8 mouse cellular contexts compared by ENCODE assay signal in the genomic region with DNA sequence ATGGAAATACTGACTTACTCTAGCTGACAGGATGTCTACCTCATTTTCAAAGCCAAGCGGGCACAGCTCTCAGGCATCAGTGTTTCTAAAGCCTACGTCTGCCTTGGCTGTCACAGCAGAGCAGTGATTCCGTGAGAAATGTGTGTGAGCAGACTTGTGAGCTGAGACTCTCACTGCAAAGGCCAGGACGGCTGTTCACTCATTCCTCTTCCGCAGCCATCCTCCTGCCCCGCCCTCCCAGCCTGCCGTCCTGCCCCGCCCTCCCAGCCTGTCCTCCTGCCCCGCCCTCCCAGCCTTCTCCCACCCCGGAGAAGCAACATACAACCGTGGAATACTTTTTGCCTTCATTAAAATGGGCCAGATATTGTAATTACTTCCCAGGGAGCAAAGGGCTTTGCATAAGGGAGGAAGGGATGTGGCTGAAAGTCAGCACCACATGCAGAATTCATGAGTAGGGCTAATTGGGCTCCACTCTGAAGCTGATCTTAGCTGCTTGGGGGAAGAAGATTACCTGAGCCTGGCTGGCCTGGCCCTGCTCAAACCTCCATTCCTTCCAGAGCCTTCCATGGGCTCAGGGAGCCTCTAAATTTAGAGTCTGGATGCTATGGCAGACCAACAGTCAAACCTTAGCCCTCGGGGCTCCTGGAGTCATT. TPM values are rescaled to one million over a fixed set of nuclear protein-coding genes. Genes with fewer than 3 reads are reported as not detected.
DNase-seq lines count a peak whose midpoint lies in the region; ATAC-seq lines count a peak whose summit lies in the region.

No protein-coding gene starts in this region.

- intact Hi-C loops in gastrocnemius, postnatal 14 days (cut with DNase I; ENCODE audit: low total_unique reads): loop anchor here (10.0 kb wide), 1 partner anchor 137 kb away; no protein-coding TSS in a partner anchor

- H3K36me3 ChIP-seq in intestine, embryonic 15.5 days: no peaks in the 10 kb centered on the region

- H3K27me3 ChIP-seq in intestine, embryonic 15.5 days (replicated peaks): no peaks in the 10 kb centered on the region; the same call in 1 of the 2 replicates

- H3K9me3 ChIP-seq in intestine, embryonic 15.5 days: no peaks in the 10 kb centered on the region

- ATAC-seq in intestine, embryonic 15.5 days: peak; percentile 62
- ATAC-seq in activated CD4-positive, CD25-positive, alpha-beta regulatory T cell, adult 4 months: no peak

- WGBS in intestine, embryonic 15.5 days: 8% methylated on average over 12 of the region's 12 CpGs

- H3K4me2 ChIP-seq in intestine, embryonic 15.5 days (replicated peaks): peak overlapping the region; percentile 50

- no peak overlapping the region for H3K27ac ChIP-seq in intestine, embryonic 15.5 days

- peak; percentile 33 for DNase-seq in gastrocnemius, postnatal 10 days
- no peak for DNase-seq in gastrocnemius, postnatal 14 days
- peak; percentile 36 for DNase-seq in 3134 (ENCODE audit: extremely low read depth, insufficient read length, low spot score)
- DNase-seq in embryo, embryonic 9.5 days (ENCODE audit: extremely low spot score): peak; percentile 62
- DNase-seq in naive thymus-derived CD4-positive, alpha-beta T cell, adult 2 months (ENCODE audit: low read depth): peak; percentile 13
- no peak for DNase-seq in spleen, postnatal 36 days (ENCODE audit: low spot score in 2 of 2)

- H3K4me3 ChIP-seq in intestine, embryonic 15.5 days (replicated peaks): no peak overlapping the region; the same call in 1 of the 2 replicates

- H3K9ac ChIP-seq in intestine, embryonic 15.5 days: no peak overlapping the region

- peaks cover 8% of the 10 kb centered on the region for H3K4me1 ChIP-seq in intestine, embryonic 15.5 days (replicated peaks)

RNA-seq across cellular contexts. Expression of gene Lemd1, which starts 23.0 kb away (rescaled TPM):
- not detected for total RNA-seq in gastrocnemius, postnatal 10 days (2021)
- not detected for total RNA-seq in gastrocnemius, postnatal 14 days (2021)
- 0.43 and 0.58 TPM in 2 replicates for polyA plus RNA-seq in intestine, embryonic 15.5 days (2015; fragmentation: Nextera tagmentation; extraction: Ambion mirVana)
- not detected for polyA plus RNA-seq in activated CD4-positive, CD25-positive, alpha-beta regulatory T cell, adult 4 months (2017; shearing (Covaris generic))

RNA-seq across cellular contexts. Expression of gene AC124108.1, which starts 23.0 kb away (rescaled TPM):
- total RNA-seq in gastrocnemius, postnatal 10 days (2021): under 1 TPM in 1 of 2 experiments, not detected in 1; 0.05 TPM
- total RNA-seq in gastrocnemius, postnatal 14 days (2021): not detected
- polyA plus RNA-seq in intestine, embryonic 15.5 days (2015; fragmentation: Nextera tagmentation; extraction: Ambion mirVana): 0.03 and 0.08 TPM in 2 replicates
- not detected for polyA plus RNA-seq in activated CD4-positive, CD25-positive, alpha-beta regulatory T cell, adult 4 months (2017; shearing (Covaris generic))

RNA-seq across cellular contexts. Expression of gene Cdk18, which starts 28.8 kb away (rescaled TPM):
- 1 to 10 TPM; 1.2 to 2.3 TPM for total RNA-seq in gastrocnemius, postnatal 10 days (2021)
- 1 to 10 TPM in 1 of 2 experiments, under 1 TPM in 1; 0.92 to 1.6 TPM for total RNA-seq in gastrocnemius, postnatal 14 days (2021)
- polyA plus RNA-seq in intestine, embryonic 15.5 days (2015; fragmentation: Nextera tagmentation; extraction: Ambion mirVana): 10.5 and 13.4 TPM in 2 replicates
- polyA plus RNA-seq in activated CD4-positive, CD25-positive, alpha-beta regulatory T cell, adult 4 months (2017; shearing (Covaris generic)): not detected

Comparison
In these comparisons a context has a peak if more than half of its experiments do, and no peak if none do; other contexts are left out.
1. DNase-seq: peak in gastrocnemius, postnatal 10 days (single experiment), 3134 (single experiment), embryo, embryonic 9.5 days (single experiment) and naive thymus-derived CD4-positive, alpha-beta T cell, adult 2 months (single experiment); none in gastrocnemius, postnatal 14 days (single experiment) and spleen, postnatal 36 days (0 of 2).